Mouse (Mus musculus) adrenal gland, postnatal 10 days (tissue): ENCODE measurements at regions not wholly inside any gene's neighbourhood (a gene's known extent, or its start where the extent isn't known, plus 50 kb on each side); places are given as distances from the start of the nearest gene placed in this dataset.

ENCODE experiments used
- DNase-seq: peaks from one replicate; pipeline ENCODE4 v3.0.0; 2021; ENCODE audit warnings: mixed read lengths

DNA sequence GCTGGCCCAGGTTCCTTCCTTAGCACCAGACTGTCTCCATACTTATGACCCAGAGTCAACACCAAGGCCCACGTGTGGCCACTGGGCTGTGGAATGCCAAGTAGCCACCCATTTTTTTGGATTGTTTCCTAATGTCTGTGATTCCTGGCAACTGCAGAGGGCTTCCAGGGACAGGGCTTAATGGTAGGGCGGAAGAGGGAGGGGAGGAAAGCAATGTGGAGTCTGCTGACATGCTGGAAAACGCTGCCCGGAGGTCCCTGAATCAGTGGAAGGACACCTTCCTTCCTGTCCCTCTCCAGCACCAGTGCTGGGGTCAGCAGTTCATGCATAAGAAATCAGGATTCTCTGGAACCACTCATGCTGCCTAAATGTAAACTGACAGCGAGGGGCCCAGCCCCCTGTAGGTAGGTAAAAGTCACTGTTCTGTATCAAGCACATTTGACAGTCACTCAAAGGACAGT is 90.8 kb downstream of the Iyd start:
- DNase-seq = peak; percentile 43

DNA sequence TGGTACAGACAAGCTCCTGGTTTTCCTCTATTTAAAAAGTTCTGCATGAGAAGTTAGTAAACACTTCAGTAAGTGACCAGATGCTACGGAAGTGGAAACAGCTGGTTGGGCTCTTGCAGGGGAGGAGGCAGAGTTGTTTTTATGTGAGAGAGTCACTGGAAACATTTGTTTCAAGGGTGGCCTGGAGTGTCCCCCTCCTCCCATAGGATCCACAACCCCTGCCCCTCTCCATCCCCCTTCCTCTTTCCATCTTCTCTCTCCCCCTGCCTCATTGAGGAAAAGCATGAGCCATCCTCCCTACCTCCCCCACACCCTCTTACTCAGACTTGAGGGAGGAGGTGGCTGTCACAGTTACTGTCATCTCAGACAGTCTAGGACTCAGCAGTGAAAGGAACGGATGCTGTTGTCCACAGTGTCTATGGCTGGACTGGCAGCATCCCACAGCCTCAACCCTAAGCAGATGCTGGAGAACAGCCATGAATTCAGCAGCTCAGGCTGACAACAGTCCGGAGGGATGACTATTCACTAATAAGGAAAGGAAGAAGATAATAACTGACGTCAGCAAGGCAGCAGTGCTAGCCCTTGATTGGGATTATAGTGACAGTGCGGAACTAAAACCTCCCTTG is 93.9 kb downstream of the Iyd start:
- DNase-seq = peak; percentile 12

DNA sequence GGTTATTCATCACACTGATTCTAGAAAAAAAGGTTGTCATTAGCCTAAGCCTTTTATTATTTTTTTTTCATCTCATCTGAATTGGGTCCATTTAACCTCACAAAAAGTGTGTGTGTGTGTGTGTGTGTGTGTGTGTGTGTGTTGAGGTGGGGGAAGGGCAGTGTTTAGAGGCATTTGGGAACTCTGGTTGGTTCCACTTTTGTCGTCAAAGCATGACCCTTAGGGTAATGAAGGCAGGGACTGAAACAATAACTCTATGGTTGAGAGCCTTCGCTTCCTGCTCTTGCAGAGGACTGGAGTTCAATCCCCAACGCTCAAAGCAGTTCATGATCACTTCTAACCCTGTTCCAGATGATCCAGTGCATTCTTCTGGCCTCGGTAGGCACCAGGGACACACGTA is 96.1 kb upstream of the Plekhg1 start:
- DNase-seq = no peak

DNA sequence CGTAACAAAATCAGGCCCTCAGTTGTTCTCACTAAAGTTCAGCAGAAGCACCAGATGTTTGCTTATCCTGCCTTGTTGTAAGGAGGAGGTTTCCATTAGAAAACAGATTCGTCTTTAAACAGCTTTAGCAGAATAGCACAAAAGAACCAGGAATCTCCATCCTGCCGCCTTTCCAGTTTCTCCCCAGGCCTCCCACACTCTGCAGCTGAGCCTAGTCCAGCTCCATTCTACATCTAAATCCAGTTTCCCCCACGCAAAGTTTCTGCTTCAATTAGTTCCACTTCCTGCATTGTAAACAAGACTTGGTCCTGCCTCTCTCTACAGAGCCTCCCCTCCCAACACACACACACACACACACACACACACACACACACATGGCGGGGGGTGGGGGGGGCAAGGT is 95.1 kb upstream of the Plekhg1 start:
- DNase-seq = no peak

GRCm38 (mm10) chr10:3646151-3646910 is 93.8 kb upstream of the Plekhg1 start:
- no peak for DNase-seq

- no peak for DNase-seq
These were observed 92.1 kb upstream of the Plekhg1 start for GRCm38 (mm10) chr10:3647811-3648731.

GRCm38 (mm10) chr10:3649983-3650382 is 90.2 kb upstream of the Plekhg1 start:
- no peak for DNase-seq

- no peak for DNase-seq
These were observed 89.6 kb upstream of the Plekhg1 start for GRCm38 (mm10) chr10:3650561-3650960.

DNA sequence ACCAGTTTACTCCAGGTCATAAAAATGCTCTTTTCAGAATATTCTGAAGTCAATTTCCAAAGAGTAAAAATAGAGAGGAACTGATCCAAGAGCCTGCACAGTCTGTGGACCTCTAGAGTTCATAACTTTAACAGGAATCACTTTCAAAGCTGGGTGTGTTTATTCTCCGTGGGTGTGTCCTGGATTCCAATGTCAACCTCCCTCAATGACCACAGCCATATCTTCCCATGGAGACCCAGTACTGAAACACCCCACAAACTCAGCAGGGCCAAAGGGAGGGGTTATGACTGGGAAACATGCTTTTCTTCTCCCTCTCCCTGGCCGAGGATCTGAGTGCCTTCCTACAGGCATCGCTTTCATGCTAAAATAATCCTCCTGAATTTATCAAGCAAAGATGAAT is 87.6 kb upstream of the Plekhg1 start:
- no peak for DNase-seq

DNA sequence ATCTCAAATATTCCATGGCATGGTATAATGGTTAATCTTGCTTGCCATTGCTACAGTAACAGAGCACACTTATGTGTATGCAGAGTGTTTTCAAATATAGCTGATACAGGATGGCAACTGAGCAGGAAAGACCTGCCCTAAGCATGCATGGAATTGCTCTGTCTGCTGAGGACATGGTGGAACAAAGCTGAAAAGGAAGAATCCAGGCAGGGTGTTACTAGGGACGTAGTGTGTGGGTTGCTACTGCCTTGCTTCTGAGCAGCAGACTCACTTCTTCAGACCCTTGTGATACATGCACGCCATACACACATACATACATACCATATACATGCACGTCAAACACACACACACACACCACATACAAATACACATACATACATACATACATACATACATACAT is 84.1 kb upstream of the Plekhg1 start:
- no peak for DNase-seq

DNA sequence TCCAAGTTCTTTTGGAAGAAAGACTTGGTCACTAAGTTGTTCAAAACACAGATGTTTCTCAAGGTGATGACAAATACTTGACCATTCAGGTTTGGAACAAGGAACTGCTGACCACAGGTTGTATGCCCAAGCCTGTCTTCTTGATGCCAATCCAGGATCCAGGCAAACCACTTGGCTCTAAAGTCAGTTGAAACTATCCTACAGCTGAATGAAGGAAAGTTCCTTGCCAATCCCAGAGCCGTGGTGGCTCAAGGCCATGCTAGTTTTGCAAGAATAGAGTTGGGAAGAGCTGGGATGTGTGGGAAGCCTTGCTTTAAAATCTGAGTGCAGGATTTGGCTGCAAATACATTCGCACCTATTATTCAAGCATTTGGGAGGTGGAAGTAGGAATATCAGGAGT is 78.0 kb upstream of the Plekhg1 start:
- peak; percentile 30 for DNase-seq

- DNase-seq = no peak
These were observed 77.6 kb upstream of the Plekhg1 start for GRCm38 (mm10) chr10:3662571-3662970.

DNA sequence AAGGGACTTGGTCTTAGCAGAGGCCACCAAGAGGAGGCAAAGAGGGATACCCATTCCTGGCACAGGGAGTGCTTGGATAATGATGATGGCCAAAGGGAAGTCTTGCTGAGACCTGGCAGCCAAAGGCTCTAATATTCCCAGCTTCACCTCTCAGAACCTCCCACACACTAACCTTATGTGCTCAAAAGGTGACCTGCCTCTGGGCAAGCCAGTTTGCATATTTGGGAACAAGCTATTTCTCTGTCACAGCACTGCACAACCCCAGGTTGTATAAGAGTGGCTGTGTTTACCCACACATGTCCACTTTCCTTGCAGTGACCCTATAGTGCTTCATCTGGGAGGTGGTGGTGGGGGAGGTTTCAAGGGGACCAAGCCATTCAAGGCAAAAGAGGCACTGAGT is 76.9 kb upstream of the Plekhg1 start:
- DNase-seq = no peak

DNA sequence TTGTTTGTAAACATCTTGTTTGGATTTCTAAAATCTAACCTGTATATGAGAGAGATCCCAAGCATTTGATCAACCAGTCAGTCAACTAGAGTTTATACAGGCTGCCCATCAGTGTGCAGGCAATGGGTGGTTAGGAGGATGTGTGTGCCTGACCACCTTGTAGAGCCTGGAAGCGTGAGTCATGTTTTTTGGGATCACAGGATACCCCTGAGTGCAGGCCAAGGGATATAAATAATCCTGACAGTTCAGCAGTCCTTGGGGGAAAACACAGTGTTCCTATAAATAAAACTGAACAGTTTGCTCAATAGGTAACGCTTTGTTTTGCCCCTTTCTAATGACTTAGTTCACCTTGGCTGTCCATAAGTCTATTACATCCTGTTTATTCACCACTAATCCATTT is 55.7 kb upstream of the Plekhg1 start:
- peak; percentile 24 for DNase-seq
